Mouse (Mus musculus): ENCODE measurements around the gene Fam120a. TPM values are rescaled to one million over a fixed set of nuclear protein-coding genes. Genes with fewer than 3 reads are reported as not detected.

Gene Fam120a
- polyA plus RNA-seq, 1 experiment, result 76.9 TPM

DNA sequence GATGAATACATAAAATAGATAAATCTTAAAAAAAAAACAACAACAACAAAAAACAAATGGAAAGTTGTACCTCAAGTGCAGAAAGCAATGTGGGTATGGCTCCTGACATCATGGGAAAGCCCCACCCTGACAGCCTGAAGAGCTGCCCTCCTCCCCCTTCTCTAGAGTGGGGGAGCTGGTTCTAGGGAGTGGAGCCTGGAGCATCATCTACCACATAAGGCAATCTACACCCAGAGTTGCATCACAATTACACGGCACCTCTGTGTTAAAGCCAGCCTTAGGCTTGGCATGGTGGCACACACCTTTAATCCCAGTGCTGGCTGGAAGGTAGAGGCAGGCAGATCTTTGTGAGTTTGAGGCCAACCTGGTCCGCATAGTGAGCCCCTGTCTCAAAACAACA lies 6.9 kb upstream of the Fam120a start:
- Histone ChIP-seq H3K36me3 (ENCODE audit: control insufficient read depth, insufficient read depth) (peaks cover 8% of the 10 kb centered on the region), H3K27me3 (ENCODE audit: control insufficient read depth, insufficient read depth, insufficient read length) (no peaks in the 10 kb centered on the region), H3K4me2 (ENCODE audit: low read depth) (no peak overlapping the region), H3K4me3 (no peak overlapping the region), H3ac (ENCODE audit: control insufficient read depth, insufficient read length) (no peak overlapping the region), H3K79me2 (ENCODE audit: control insufficient read depth, insufficient read depth) (peaks cover 4% of the 10 kb centered on the region)
- TF ChIP-seq SRF (IDR thresholded peaks at IDR 0.05; ENCODE audit: control insufficient read depth, insufficient read length, low read depth) (no peak), POLR2AphosphoS2 (IDR thresholded peaks at IDR 0.05; ENCODE audit: insufficient read length, low read depth) (peak; percentile 59), CEBPB (IDR thresholded peaks at IDR 0.05; ENCODE audit: insufficient read depth, poor library complexity, severe bottlenecking) (peak; percentile 93), MAX (IDR thresholded peaks at IDR 0.05; ENCODE audit: low read depth) (no peak)

DNA sequence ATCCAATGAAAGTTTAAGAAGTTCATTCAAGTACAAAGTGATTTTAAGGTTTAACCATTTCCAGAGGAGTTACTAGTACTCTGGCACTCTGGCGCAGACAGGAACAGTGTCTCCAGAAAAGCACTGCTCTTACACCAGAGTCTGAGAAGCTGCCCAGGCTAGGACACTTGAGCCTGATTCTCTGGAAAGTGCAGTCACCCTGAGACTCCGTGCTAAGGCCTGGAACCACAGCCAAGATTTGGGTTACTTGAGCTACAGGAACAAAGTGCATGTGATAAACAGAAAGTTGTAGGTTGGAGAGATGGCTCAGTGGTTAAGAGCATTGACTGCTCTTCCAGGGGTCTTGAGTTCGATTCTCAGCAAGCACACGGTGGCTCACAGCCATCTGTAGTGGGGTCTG lies 6.4 kb upstream of the Fam120a start:
- Histone ChIP-seq H3ac (ENCODE audit: control insufficient read depth, insufficient read length) (no peak overlapping the region), H3K4me2 (ENCODE audit: low read depth) (no peak overlapping the region), H3K79me2 (ENCODE audit: control insufficient read depth, insufficient read depth) (peaks cover 8% of the 10 kb centered on the region), H3K36me3 (ENCODE audit: control insufficient read depth, insufficient read depth) (peaks cover 8% of the 10 kb centered on the region), H3K4me3 (no peak overlapping the region), H3K27me3 (ENCODE audit: control insufficient read depth, insufficient read depth, insufficient read length) (no peaks in the 10 kb centered on the region)
- TF ChIP-seq TCF12 (IDR thresholded peaks at IDR 0.05; ENCODE audit: insufficient read depth, poor library complexity, severe bottlenecking) (no peak), USF1 (IDR thresholded peaks at IDR 0.05; ENCODE audit: low read depth) (no peak), POLR2A (IDR thresholded peaks at IDR 0.05; ENCODE audit: insufficient read length, low read depth) (no peak), TCF3 (IDR thresholded peaks at IDR 0.05; ENCODE audit: insufficient read length, low read depth) (no peak), MAX (IDR thresholded peaks at IDR 0.05; ENCODE audit: low read depth) (no peak), REST (IDR thresholded peaks at IDR 0.05; ENCODE audit: insufficient read depth, insufficient read length) (no peak), MYOG (IDR thresholded peaks at IDR 0.05; ENCODE audit: control insufficient read depth in 1 of 3, insufficient read depth in 1 of 3, insufficient read length in 2 of 3, low read depth in 2 of 3) (no peak), MYOD1 (IDR thresholded peaks at IDR 0.05; ENCODE audit: control insufficient read depth in 1 of 3, insufficient read length in 2 of 3, low read depth in 2 of 3) (no peak), E2F4 (IDR thresholded peaks at IDR 0.05; ENCODE audit: insufficient read depth) (no peak), SRF (IDR thresholded peaks at IDR 0.05; ENCODE audit: control insufficient read depth, insufficient read length, low read depth) (no peak), CEBPB (IDR thresholded peaks at IDR 0.05; ENCODE audit: insufficient read depth, poor library complexity, severe bottlenecking) (no peak), POLR2AphosphoS2 (IDR thresholded peaks at IDR 0.05; ENCODE audit: insufficient read length, low read depth) (no peak)

DNA sequence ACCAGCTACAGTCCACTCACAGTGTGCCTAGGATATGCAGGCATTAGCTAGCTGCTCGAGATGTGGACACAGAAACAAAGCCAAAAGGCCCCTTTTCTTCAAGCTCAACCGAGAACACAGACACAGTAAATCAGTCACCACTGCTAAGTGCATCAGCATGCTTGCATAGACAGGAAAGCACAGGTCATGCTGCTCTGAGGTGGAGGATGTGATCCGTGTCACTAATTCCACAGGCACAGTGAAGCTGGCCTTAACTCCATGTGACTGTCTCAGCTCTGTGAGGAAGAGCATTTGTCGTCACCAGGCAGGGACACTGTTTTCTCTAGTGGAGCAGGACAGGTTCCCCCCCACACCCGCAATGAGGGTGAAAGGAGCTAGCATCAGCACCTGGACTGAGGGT lies 5.4 kb upstream of the Fam120a start:
- H3K4me3 ChIP-seq, result no peak overlapping the region

DNA sequence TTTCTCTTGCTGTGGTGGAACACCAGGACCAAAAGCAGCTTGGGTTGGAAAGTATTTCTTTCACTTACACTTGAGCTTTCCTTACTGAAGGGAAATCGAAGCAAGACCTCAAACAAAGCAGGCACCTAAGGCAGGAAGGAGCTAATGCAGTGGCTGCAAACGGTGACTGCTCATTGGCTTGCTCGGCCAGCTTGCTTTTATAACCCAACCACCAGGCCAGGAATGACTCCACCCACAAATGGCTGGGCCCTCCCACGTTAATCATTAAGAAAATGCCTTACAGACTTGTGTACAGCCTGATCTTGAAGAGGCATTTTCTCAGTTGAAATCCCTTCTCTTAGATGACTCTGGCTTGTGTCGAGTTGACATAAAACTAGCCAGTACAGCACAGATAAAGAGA lies 3.2 kb upstream of the Fam120a start:
- Histone ChIP-seq H3K79me2 (ENCODE audit: control insufficient read depth, insufficient read depth) (peaks cover 30% of the 10 kb centered on the region), H3K4me3 (no peak overlapping the region), H3K4me2 (ENCODE audit: low read depth) (no peak overlapping the region), H3K36me3 (ENCODE audit: control insufficient read depth, insufficient read depth) (peaks cover 8% of the 10 kb centered on the region), H3K27me3 (ENCODE audit: control insufficient read depth, insufficient read depth, insufficient read length) (no peaks in the 10 kb centered on the region), H3ac (ENCODE audit: control insufficient read depth, insufficient read length) (no peak overlapping the region)
- TF ChIP-seq CEBPB (IDR thresholded peaks at IDR 0.05; ENCODE audit: insufficient read depth, poor library complexity, severe bottlenecking) (no peak), REST (IDR thresholded peaks at IDR 0.05; ENCODE audit: insufficient read depth, insufficient read length) (no peak), TCF3 (IDR thresholded peaks at IDR 0.05; ENCODE audit: insufficient read length, low read depth) (no peak), MYOD1 (IDR thresholded peaks at IDR 0.05; ENCODE audit: control insufficient read depth in 1 of 3, insufficient read length in 2 of 3, low read depth in 2 of 3) (no peak), MAX (IDR thresholded peaks at IDR 0.05; ENCODE audit: low read depth) (no peak), MYOG (IDR thresholded peaks at IDR 0.05; ENCODE audit: control insufficient read depth in 1 of 3, insufficient read depth in 1 of 3, insufficient read length in 2 of 3, low read depth in 2 of 3) (no peak), E2F4 (IDR thresholded peaks at IDR 0.05; ENCODE audit: insufficient read depth) (no peak), USF1 (IDR thresholded peaks at IDR 0.05; ENCODE audit: low read depth) (no peak), POLR2A (IDR thresholded peaks at IDR 0.05; ENCODE audit: insufficient read length, low read depth) (no peak), SRF (IDR thresholded peaks at IDR 0.05; ENCODE audit: control insufficient read depth, insufficient read length, low read depth) (no peak), TCF12 (IDR thresholded peaks at IDR 0.05; ENCODE audit: insufficient read depth, poor library complexity, severe bottlenecking) (no peak)

More for the DNA sequence above, 5.4 kb upstream of the Fam120a start:
- H3ac ChIP-seq (ENCODE audit: control insufficient read depth, insufficient read length), result no peak overlapping the region
- TF ChIP-seq TCF12 (IDR thresholded peaks at IDR 0.05; ENCODE audit: insufficient read depth, poor library complexity, severe bottlenecking) (no peak), POLR2AphosphoS2 (IDR thresholded peaks at IDR 0.05; ENCODE audit: insufficient read length, low read depth) (peak; percentile 62)
- H3K36me3 ChIP-seq (ENCODE audit: control insufficient read depth, insufficient read depth), result peaks cover 8% of the 10 kb centered on the region
- peaks cover 16% of the 10 kb centered on the region for H3K79me2 ChIP-seq (ENCODE audit: control insufficient read depth, insufficient read depth)
- no peak overlapping the region for H3K4me2 ChIP-seq (ENCODE audit: low read depth)
- no peaks in the 10 kb centered on the region for H3K27me3 ChIP-seq (ENCODE audit: control insufficient read depth, insufficient read depth, insufficient read length)

DNA sequence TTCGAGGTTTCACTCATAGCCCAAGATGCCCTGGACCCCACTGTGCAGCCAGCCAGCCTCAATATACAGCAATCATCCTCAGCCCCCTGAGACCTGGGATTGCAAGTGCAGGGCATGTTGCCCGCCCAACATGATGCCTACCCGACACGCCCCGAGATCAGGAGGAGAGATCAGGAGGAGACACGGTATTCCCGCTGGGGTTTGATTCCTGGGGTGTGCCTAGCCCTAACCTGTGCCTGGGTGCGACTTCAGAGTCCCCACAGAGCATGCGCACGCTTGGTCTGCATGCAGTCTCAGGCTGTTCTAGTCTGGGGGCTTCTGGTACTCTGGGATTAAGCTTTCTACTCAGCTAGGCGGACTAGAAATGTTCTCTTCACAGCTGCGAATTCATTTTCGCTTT lies 2.7 kb upstream of the Fam120a start:
- Histone ChIP-seq H3K27me3 (ENCODE audit: control insufficient read depth, insufficient read depth, insufficient read length) (no peaks in the 10 kb centered on the region), H3K36me3 (ENCODE audit: control insufficient read depth, insufficient read depth) (peaks cover 8% of the 10 kb centered on the region), H3ac (ENCODE audit: control insufficient read depth, insufficient read length) (no peak overlapping the region), H3K4me2 (ENCODE audit: low read depth) (peak overlapping the region; percentile 10), H3K79me2 (ENCODE audit: control insufficient read depth, insufficient read depth) (peaks cover 34% of the 10 kb centered on the region), H3K4me3 (no peak overlapping the region)
- TF ChIP-seq CEBPB (IDR thresholded peaks at IDR 0.05; ENCODE audit: insufficient read depth, poor library complexity, severe bottlenecking), result no peak
- TF ChIP-seq REST (IDR thresholded peaks at IDR 0.05; ENCODE audit: insufficient read depth, insufficient read length), result no peak
- TF ChIP-seq USF1 (IDR thresholded peaks at IDR 0.05; ENCODE audit: low read depth), result no peak
- no peak for TF ChIP-seq TCF3 (IDR thresholded peaks at IDR 0.05; ENCODE audit: insufficient read length, low read depth)
- TF ChIP-seq MAX (IDR thresholded peaks at IDR 0.05; ENCODE audit: low read depth), result no peak
- no peak for TF ChIP-seq E2F4 (IDR thresholded peaks at IDR 0.05; ENCODE audit: insufficient read depth)
- TF ChIP-seq MYOD1 (IDR thresholded peaks at IDR 0.05; ENCODE audit: control insufficient read depth in 1 of 3, insufficient read length in 2 of 3, low read depth in 2 of 3), result no peak
- TF ChIP-seq TCF12 (IDR thresholded peaks at IDR 0.05; ENCODE audit: insufficient read depth, poor library complexity, severe bottlenecking), result no peak
- TF ChIP-seq MYOG (IDR thresholded peaks at IDR 0.05; ENCODE audit: control insufficient read depth in 1 of 3, insufficient read depth in 1 of 3, insufficient read length in 2 of 3, low read depth in 2 of 3), result no peak
- TF ChIP-seq POLR2A (IDR thresholded peaks at IDR 0.05; ENCODE audit: insufficient read length, low read depth), result no peak
- TF ChIP-seq POLR2AphosphoS2 (IDR thresholded peaks at IDR 0.05; ENCODE audit: insufficient read length, low read depth), result no peak
- TF ChIP-seq SRF (IDR thresholded peaks at IDR 0.05; ENCODE audit: control insufficient read depth, insufficient read length, low read depth), result no peak

All from myocyte (in vitro differentiated cells).